Mouse (Mus musculus): ENCODE data around the gene Mtf1.
A peak's percentile ranks its signal among the peaks of the same experiment; 100 is the strongest.

The Mtf1 gene

DNA sequence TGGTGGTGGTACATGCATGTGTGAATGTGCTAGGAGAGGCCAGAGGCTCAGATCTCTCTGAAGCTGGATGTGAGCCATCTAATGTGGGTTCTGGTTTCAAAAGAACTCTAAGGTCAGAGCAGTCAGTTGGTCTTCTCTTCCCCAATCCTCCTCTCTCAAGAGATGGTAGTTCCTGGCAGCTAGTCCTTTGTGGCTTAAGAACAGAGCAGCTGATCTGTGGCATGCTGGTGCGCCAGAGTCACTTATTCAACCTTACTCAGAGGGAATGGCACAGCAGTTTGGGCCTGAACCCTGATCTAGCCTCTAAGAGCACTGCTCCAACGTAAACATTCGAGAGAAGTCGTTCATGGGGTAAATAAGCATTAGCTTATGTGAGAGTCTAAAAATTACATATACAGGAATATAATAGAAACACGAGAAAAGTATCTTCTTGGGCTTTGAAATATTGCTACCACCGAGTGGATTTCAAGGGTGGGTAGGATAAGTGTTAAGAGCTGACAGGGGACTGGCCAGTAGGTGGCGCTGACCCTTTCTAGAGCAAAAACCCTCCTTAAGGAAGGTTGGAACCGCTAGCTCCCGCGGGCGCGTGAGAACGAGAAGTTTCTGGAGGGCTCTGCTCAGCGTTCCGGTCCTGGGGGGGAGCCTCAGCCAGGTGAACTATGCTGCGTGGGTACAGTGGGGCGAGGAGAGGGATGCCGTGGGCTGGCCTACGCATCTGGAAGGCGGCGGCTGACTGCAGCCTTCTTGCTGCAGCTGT is at the start of gene Mtf1:
Gene Mtf1 (plus strand): TSS at position 553 of the 757 bp plus-strand sequence.
- peak; percentile 85 for DNase-seq (ENCODE audit: low spot score)

DNA sequence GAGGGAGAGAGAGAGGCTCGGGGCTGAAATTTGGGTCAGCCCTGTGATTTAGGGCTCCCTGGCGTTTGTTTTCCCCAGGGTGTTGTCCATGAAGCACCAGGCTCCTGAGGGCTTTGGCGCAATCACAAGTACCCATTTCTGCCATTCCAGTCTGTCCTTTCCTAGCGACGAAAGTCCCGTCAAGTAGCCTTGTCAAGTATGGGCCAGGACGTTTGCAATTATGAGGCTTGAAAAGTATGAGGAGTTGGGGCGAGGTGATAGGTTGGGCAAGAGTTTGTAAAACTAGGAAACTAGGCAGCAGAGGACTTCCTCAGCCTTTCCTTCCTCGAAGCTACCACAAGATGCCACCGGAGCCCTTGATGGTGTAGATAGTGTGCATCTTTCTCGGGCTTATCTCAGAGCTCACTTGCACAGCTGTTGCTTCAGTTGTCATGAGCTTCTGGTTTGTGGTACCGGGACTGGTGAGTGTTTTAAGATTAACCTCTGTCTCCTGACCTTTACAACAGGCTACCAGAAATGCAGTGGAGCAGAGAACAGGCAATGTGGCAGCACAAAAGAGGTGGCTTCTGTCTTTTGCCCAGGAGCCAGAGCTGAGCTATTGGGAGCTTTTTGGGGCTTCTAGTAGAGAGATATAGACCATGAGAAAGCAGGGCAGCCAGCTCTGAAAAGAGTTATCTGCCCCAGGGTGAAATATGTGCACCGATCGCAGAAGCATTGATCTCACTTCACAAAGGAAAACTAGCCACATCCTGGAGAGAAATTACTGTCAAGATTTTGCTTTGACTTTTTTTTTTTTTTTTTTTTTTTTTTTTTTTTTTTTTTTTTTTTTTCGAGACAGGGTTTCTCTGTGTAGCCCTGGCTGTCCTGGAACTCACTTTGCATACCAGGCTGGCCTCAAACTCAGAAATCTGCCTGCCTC is 49.4 kb upstream of the Mtf1 start:
- no peak for DNase-seq (ENCODE audit: low spot score)

DNA sequence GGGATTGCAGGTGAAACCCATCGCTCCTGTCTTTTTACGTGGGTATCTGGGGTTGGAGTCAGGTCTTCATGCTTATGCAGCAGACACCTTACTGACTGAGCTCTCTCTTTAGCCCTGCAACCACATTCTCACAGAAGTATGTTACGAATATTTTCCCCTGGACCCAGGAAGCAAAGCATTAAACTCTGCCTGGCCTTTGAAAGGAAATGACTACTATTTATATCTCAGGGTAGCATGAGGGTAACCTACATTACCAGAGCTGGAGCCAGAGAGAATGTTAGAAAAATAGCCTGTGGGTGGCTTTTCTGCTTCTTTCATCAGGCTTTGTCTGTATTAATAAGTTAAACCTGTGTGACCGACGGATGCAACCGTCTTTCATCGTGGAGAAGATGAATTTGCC is 46.4 kb upstream of the Mtf1 start:
- no peak for DNase-seq (ENCODE audit: low spot score)

DNA sequence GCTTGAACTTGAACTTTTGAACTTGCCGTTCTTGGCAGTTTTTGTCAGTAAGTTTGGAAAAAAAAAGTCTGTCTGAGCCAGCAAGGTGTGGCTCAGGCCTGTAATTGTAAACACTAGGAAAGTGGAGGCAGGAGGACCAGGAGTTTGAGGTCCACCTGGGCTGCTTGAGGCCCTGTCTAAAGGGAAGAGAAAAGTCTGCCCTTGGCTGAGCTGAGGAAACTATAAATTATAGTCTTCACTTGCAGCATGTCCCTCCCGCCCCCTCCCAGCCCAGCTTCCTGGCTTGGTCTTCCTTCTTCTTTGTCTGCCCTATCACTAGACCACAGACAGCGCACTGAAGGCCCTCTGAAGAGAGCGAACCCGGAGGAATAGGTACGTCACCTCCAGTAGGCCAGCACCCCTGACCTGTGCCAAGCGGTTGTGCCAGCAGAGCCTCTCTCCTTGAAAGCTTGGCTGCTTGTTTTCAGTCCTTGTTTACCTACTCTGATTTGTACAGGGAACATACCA is 42.5 kb upstream of the Mtf1 start:
- DNase-seq (ENCODE audit: low spot score): no peak

DNA sequence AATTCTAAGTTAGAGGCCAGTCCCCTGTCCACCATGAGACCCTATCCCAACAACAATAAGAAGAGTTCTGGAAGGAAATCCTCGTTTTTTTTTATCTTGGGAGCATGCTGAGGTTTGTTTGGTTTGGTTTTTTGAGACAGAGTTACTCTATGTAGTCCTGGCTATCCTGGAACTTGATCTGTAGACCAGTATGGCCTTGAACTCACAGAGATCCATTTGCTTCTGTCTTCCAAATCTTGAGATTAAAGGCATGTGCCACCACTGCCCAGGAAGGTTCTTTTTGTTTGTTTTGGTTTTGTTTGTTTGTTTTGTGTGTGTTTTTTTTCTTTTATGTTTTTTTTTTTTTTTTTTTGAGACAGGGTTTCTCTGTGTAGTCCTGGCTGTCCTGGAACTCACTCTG is 40.7 kb upstream of the Mtf1 start:
- no peak for DNase-seq (ENCODE audit: low spot score)

DNA sequence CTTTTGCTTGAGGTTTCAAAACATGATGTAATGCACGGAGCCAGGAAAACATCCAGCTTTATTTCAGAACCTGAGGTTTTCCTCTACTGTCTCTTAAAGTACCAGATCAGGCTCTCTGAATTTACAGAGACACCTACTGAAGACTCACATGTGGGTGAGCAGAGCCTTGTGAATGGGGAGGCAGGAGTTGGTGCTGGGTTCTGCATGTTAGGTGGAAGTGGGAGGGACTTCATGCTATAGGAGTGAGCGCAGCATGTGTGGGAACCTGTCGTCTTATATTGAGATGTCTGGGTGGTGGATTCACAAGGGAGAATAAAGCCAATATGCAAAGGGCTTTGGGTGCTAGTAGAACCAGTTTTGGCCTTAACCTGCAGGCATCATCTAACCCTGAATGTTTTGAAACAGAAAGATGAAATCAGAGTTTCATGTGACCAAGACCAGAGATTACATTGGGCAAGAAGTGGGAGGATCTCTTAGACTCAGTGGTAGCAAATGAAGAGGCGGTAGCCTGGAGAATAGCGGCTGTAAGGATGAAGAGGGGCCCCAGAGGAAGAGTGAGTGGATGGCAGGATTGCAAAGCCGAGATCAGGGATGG is 38.9 kb upstream of the Mtf1 start:
- no peak for DNase-seq (ENCODE audit: low spot score)

DNA sequence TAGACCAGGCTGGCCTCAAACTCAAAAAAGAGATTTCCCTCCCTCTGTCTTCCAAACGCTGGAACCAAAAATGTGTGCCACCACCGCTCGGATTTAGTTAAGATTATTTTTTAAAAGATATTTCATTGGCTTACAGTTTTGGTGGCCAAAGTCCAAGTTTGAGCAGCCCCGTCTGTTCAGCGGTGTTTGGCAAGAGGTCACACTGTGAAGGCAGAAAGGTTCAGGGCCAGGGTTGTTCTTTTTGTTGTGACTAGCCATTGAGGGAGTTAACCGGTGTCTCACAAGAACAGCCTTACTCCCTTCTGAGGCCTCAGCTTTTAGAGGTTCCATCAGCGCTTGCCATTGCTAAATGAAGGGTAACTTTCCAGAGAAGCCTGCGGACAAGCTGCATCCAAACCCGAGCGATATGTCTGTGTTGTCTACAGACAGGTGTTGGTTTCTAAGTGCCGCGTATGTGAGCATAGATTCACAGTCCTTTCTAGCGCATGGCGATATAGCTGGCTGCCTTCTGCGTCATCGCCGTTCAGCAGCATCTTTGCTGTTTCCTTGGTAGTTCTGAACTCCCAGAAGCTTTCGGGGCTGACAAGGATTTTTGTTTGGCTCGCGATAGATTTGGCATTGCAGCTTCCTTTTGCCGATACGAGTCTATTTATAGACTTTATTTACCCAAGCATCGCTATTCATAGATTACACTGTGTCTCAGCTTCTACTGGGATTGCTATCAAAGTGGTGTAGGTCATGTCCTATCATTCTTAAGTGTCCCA is 35.9 kb upstream of the Mtf1 start:
- DNase-seq (ENCODE audit: low spot score): no peak

DNA sequence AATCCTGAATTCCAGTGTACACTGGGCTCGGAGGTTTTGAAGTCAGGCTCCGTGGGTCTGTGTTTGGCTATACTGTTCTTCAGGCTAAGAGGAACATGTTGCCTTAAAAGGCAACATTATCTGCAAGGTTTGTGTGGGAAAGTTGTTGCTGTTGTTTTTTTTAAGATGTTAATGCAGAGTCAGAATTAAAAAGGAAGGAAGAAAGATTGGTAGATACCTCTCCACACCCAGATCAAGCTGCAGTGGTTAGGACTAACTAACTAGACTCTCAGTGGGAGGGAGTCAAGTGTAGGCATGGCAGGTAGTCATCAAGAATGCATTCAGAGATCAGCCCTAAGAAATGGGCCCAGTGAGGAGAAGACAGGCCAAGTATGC is 35.4 kb upstream of the Mtf1 start:
- DNase-seq (ENCODE audit: low spot score): no peak

DNA sequence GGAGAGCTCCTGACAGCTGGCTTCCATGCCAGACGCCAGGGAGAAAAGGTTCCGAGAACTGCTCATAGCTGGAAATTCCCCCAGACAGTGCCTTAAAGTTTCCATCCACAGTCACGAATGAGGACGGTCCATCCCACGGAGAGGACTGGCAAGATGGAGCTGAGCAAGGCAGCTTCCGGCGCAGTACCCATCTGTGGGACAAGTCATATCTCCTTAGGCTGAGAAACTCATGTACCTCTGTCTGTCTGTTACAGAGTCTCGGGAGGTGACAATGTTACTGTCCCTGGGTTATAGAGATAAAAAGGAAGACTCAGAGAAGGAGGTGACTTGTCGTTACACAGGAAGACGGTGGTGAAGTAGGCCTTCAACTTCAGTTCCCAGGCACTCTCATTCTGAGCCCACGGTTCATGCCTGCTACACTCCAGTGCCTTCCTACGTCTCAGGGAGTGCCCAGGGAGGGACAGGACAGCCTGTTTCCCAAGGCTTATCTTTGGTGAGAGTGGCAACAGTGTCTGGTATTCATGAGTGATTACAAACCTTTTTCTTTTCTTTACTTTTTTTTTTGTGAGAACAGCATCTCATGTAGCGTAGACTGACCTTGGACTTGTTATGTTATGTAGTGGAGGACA is 32.8 kb upstream of the Mtf1 start:
- DNase-seq (ENCODE audit: low spot score): peak; percentile 83

DNA sequence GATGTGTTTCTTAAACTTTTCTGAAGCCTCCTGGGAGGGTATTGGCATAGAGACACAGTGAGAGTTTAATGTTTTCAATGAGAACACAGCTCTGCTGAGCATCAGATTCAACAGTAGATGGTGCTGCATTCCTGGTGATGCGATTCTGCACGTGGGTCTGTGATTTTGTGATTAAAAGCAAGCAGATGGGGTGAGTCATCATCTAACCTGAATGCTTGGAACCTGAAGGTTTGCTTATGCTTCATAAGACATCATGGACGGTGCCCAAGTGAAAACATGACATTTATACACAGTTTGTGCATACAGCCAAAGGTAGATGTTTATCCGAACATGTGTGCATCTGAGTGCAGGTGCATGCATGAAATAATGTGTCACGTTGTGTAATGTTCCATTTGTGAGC is 31.3 kb upstream of the Mtf1 start:
- no peak for DNase-seq (ENCODE audit: low spot score)

DNA sequence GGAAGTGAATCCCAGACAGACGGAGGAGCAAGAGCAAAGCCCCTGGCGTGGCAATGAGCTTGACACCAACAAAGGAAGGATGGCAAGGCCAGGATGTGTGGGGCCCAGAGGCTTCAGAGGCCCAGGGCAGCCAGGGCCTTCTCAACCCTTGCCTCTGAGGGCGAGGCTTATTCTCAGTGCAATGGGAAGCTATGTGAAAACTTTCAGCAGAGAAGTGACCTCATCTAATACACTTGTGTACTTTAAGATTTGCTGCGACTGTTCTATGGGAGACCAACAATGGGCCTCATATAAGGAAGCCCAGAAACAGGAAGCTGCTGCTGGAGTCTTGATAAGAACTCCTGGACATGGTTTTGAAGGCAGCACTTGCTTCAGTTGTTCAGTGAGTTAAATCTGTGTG is 29.8 kb upstream of the Mtf1 start:
- no peak for DNase-seq (ENCODE audit: low spot score)

DNA sequence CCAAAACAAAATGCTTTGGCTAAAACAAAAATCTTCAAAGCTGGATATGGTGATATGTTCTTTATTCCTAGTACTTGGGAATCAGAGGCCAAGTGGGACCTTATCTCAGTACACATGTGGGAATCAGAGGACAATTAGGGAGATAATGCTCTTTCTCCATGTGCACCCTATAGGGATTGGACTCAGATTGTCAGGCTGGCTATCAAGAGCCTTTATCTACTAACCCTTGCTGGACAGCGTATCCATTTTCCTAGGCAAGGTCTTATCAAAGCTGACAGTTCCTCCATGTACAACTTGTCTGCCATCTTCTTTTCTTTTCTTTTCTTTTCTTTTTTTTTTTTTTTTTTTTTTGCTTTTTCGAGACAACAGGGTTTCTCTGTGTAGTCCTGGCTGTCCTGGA is 28.5 kb upstream of the Mtf1 start:
- no peak for DNase-seq (ENCODE audit: low spot score)

DNA sequence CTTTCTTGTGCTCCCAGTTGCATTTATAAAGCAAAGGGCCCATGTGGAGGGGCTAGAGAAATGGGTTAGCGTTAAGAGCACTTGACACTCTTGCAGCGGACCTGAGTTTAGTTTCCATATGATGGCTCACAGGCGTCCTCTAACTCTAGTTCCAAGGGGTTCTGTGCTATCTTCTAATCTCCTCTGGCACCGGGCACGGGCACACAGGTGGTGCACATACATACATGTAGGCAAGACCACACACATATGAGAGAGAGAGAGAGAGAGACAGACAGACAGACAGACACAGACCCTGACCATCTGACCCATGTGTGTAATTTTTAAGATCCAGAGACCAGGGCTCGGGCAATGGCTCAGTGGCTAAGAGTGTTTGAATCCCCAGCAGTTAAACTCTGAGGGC is 27.9 kb upstream of the Mtf1 start:
- no peak for DNase-seq (ENCODE audit: low spot score)

DNA sequence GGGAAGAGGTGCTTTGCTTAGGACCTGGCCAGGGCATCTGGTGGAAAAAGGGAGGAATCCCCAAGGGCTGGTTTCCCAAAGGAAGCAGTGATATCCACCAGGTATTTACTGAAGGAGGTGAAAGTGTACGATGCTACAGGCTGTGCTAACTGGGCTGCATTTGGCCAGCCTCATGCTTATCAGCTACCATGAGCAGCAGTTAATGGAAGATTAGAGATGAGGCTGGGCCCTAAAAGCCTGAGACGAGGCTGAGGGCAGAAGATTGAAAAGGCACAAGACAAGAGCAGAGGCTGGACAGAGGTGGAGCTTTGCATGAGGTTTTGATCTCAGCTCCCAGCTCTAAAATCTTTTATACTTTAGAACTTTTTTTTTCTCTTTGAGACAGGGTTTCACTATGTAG is 27.5 kb upstream of the Mtf1 start:
- no peak for DNase-seq (ENCODE audit: low spot score)

DNA sequence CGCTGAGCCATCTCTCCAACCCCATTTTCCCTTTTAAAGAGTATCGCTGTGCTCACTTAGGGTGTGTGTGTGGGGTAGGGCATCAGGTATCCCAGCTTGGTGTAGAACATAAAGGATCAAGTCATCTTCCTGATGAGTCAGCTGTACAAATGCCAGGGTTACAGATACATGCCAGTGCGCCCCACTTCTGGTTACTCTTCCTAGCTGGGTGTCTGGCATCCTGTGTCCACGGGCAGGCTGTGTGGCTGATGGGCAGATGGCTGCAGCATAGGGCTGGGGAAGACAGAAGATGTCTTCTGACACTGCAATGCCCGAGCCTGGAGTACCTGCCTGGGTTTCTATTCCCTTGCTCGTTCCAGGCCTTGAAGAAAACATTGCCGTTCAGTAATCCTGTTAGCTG is 20.5 kb upstream of the Mtf1 start:
- DNase-seq (ENCODE audit: low spot score): no peak

DNA sequence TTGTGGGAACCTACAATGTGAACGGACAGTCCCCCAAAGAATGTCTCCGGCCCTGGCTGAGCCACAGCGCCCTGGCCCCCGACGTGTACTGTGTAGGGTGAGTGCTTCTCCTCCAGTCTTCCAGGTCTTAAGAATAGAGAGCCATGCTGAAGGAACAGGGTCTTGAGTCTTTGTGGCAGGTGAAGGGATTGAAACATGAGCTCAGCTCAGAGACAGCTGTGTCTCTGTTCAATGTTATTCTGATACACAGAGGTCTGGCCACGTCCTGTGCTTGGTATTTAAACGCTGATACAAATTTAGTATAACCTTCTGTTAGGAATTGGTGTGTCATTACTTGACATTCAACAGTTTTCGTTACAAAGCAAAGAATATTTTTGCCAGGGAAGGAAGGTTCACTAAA is 19.5 kb upstream of the Mtf1 start:
- DNase-seq (ENCODE audit: low spot score): no peak

DNA sequence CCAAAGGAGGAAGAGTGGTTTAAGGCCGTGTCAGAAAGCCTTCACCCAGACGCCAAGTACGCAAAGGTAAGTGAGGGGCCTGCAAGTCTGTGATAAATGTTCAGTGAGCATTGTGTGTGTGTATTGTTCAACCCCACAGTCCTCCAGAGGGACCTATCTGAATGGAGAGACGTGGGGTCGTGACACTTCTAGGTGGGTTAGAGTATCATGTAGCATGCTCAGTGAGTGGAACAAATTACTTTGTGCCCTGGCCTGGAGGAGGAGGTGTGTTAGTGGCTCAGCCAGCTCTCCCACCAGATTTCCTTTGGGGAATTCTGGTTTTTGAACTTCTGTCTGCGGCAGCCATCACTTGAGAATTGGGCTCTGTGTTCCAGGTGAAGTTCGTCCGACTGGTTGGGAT is 18.0 kb upstream of the Mtf1 start:
- DNase-seq (ENCODE audit: low spot score): no peak

DNA sequence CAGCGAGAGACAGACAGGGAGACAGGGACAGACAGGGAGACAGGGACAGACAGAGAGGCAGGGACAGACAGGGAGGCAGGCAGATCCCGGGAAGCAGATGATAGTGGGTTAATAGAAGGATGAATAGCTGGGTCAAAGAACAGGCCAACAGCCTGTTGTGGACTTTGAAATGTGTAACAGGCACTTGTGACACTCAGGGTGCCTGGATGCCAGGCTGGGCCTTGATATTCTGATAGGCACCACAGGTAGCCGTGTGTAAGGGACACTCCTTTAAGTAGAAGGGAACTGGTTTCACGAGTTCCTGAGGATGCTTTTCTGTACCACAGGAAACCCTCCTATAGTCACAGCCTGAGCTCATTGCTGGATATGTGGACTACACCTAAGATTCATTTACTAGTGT is 11.9 kb upstream of the Mtf1 start:
- no peak for DNase-seq (ENCODE audit: low spot score)

DNA sequence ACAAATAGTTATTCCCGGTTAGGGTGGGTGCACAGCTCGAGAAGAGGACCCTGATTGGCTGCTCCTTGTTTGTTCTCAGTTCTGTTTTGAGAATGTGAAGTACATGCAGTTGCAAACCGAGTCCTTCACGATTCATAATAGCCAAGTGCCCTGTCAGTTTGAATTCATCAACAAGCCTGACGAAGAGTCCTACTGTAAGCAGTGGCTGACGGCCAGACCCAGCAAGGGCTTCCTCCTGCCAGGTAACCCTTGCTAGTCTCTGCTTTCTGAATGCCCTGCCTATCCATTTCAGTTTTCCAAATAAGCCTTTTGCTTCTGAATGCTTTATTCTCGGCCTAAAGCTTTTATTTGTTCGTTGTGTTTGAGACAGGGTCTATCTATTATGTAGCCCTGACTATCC is 9.8 kb upstream of the Mtf1 start:
- DNase-seq (ENCODE audit: low spot score): no peak

DNA sequence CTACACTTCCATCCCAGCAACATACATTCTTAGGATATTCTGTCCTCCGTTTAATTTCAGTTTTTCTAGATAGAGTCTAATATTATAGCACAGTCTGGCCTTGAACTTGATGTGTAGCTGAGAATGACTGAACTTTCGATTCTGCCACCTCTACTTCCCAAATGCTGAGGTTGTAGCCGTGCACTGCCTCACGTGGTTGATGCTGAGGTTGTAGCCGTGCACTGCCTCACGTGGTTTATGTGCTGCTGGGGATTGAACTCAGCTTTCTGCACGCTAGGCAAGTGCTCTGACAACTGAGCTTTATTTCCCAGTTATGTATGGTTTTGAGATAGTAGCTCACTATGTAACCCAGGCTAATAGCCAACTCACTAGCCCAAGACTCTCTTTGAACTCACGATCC is 5.8 kb upstream of the Mtf1 start:
- no peak for DNase-seq (ENCODE audit: low spot score)

DNA sequence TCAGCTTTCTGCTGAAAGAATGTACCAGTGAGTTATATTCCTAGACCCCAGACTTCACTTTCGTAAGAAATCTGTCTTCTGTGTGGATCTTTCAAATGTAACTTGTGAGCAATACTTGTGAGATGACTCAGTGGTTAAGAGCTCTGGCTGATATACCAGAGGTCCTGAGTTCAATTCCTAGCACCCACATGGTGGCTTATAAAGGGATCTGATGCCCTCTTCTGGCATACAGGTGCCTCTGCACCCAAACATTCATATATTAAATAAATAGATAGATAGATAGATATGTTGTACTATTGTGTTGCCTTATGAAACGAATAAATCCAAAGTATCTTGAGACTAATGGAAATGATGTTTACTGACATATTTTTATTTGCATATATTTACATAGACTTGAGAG is 5.0 kb upstream of the Mtf1 start:
- DNase-seq (ENCODE audit: low spot score): no peak

All from testis, postnatal 14 days (tissue).